Mouse (Mus musculus) lung, embryonic 14.5 days (tissue): ENCODE measurements around the gene 1700017B05Rik. TPM values are rescaled to one million over a fixed set of nuclear protein-coding genes. Genes with fewer than 3 reads are reported as not detected.

Experiments
- ATAC-seq: fragments of 200-750 bp; cut with Nextera tagmentation; 2 replicates; pipeline ENCODE4 v1.8.0; 2017; ENCODE audit warnings: mild to moderate bottlenecking, moderate TSS enrichment, moderate library complexity; ENCODE audit not compliant: insufficient read depth
- DNase-seq: peaks from one replicate; pipeline ENCODE4 v3.0.0-alpha.2; 2015
- H3K27ac ChIP-seq: fragments of 300-500 bp; sonication (generic); 2 replicates; pipeline ENCODE4 v1.5.1; 2014; ENCODE audit warnings: low read depth, mild to moderate bottlenecking, moderate library complexity
- H3K27me3 ChIP-seq: fragments of 300-500 bp; sonication (generic); 2 replicates; pipeline ENCODE4 v1.6.1; 2014; ENCODE audit warnings: low read length, control low read depth; ENCODE audit not compliant: insufficient read depth
- H3K36me3 ChIP-seq: fragments of 300-500 bp; sonication (generic); 2 replicates; pipeline ENCODE4 v1.6.1; 2014; ENCODE audit warnings: control low read depth; ENCODE audit not compliant: insufficient read depth
- H3K4me1 ChIP-seq: fragments of 300-500 bp; sonication (generic); 2 replicates; pipeline ENCODE4 v1.6.1; 2014; ENCODE audit warnings: antibody characterized with exemption, control low read depth; ENCODE audit not compliant: insufficient read depth
- H3K4me2 ChIP-seq: fragments of 300-500 bp; sonication (generic); 2 replicates; pipeline ENCODE4 v1.6.1; 2014; ENCODE audit warnings: mild to moderate bottlenecking
- H3K4me3 ChIP-seq: fragments of 300-500 bp; sonication (generic); 2 replicates; pipeline ENCODE4 v1.5.1; 2014; ENCODE audit warnings: low read depth, low read length
- H3K9ac ChIP-seq: fragments of 300-500 bp; sonication (generic); 2 replicates; pipeline ENCODE4 v1.6.1; 2014
- H3K9me3 ChIP-seq: fragments of 300-500 bp; sonication (generic); 2 replicates; pipeline ENCODE4 v1.6.1; 2016; ENCODE audit warnings: low read depth, low read length, control low read depth
- CTCF ChIP-seq: IDR thresholded peaks from 2 replicates; pipeline ENCODE4 v1.5.1; 2016; ENCODE audit warnings: antibody characterized with exemption, low read depth
- WGBS: fragments of 180-500 bp; shearing (Covaris S2); extraction: QIAGEN DNeasy Blood & Tissue Kit; methylation state at CpG from one replicate; pipeline ENCODE4 v1.1.7; 2014; 5-methylcytosine and 5-hydroxymethylcytosine counted together
- polyA plus RNA-seq: library from polyadenylated mRNA; unstranded; fragments of >200 nt; fragmentation: Nextera tagmentation; extraction: Ambion mirVana; gene quantifications from 2 replicates; pipeline ENCODE4 v1.2.1, GENCODE M21; 2014

Gene 1700017B05Rik
- polyA plus RNA-seq, 1 experiment from 2014 or later, result 25.6 TPM

- H3K4me3 ChIP-seq, result no peak overlapping the region
- 0 out of 2 replicates have a peak, but pooled peaks cover 4% of the 10 kb centered on the region for H3K27me3 ChIP-seq
- no peak overlapping the region for H3K27ac ChIP-seq
- no peak for TF ChIP-seq CTCF
- H3K9ac ChIP-seq, result no peak overlapping the region
- ATAC-seq (no peak), DNase-seq (no peak)
- no peaks in the 10 kb centered on the region for H3K36me3 ChIP-seq
- no peaks in the 10 kb centered on the region for H3K9me3 ChIP-seq
- 23% methylated on average over 10 of the region's 10 CpGs for WGBS
- no peak overlapping the region for H3K4me2 ChIP-seq
- H3K4me1 ChIP-seq, result peaks cover 10% of the 10 kb centered on the region; the same call in 1 of the 2 replicates
Measured at GRCm38 (mm10) chr9:57268078-57268477, 5.7 kb upstream of the 1700017B05Rik start.

GRCm38 (mm10) chr9:57267421-57267820 is 5.0 kb upstream of the 1700017B05Rik start:
- Histone ChIP-seq H3K9ac (no peak overlapping the region), H3K4me2 (no peak overlapping the region), H3K9me3 (no peaks in the 10 kb centered on the region), H3K36me3 (no peaks in the 10 kb centered on the region), H3K27ac (no peak overlapping the region), H3K4me1 (peaks cover 9% of the 10 kb centered on the region; the same call in 1 of the 2 replicates), H3K27me3 (0 out of 2 replicates have a peak, but pooled peaks cover 4% of the 10 kb centered on the region), H3K4me3 (no peak overlapping the region)
- WGBS, result 46% methylated on average over 5 of the region's 5 CpGs
- no peak for TF ChIP-seq CTCF
- ATAC-seq (no peak), DNase-seq (no peak)

- TF ChIP-seq CTCF, result no peak
- ATAC-seq, result no peak
- DNase-seq, result peak; percentile 37
- 20% methylated on average over 5 of the region's 5 CpGs for WGBS
- H3K4me2 ChIP-seq, result no peak overlapping the region
- no peak overlapping the region for H3K27ac ChIP-seq
- H3K9me3 ChIP-seq, result no peaks in the 10 kb centered on the region
- H3K9ac ChIP-seq, result no peak overlapping the region
- no peak overlapping the region for H3K4me3 ChIP-seq
- H3K36me3 ChIP-seq, result no peaks in the 10 kb centered on the region
- H3K27me3 ChIP-seq, result 0 out of 2 replicates have a peak, but pooled peaks cover 4% of the 10 kb centered on the region
- peaks cover 6% of the 10 kb centered on the region for H3K4me1 ChIP-seq
Measured at GRCm38 (mm10) chr9:57265125-57265524, 2.7 kb upstream of the 1700017B05Rik start.

- DNase-seq, result no peak
- Histone ChIP-seq H3K4me1 (no peaks in the 10 kb centered on the region; the same call in 1 of the 2 replicates), H3K36me3 (peaks cover 9% of the 10 kb centered on the region), H3K27ac (peak overlapping the region; percentile 77; the same call in 1 of the 2 replicates), H3K27me3 (0 out of 2 replicates have a peak, but pooled peaks cover 4% of the 10 kb centered on the region), H3K9me3 (no peaks in the 10 kb centered on the region), H3K4me3 (peak overlapping the region; percentile 84), H3K4me2 (peak overlapping the region; percentile 98), H3K9ac (peak overlapping the region; percentile 93)
- WGBS, result 52% methylated on average over 13 of the region's 13 CpGs
- no peak for ATAC-seq
- TF ChIP-seq CTCF, result no peak
Measured at GRCm38 (mm10) chr9:57262795-57263684, 628 bp upstream of the 1700017B05Rik start.

GRCm38 (mm10) chr9:57261516-57261912 is 898 bp downstream of the 1700017B05Rik start:
- Histone ChIP-seq H3K27me3 (0 out of 2 replicates have a peak, but pooled peaks cover 4% of the 10 kb centered on the region), H3K36me3 (peaks cover 25% of the 10 kb centered on the region), H3K4me3 (peak overlapping the region; percentile 84), H3K9me3 (no peaks in the 10 kb centered on the region), H3K9ac (peak overlapping the region; percentile 93), H3K4me2 (peak overlapping the region; percentile 98), H3K27ac (peak overlapping the region; percentile 77; the same call in 1 of the 2 replicates), H3K4me1 (no peaks in the 10 kb centered on the region; the same call in 1 of the 2 replicates)
- ATAC-seq (peak; percentile 32), DNase-seq (peak; percentile 70)
- TF ChIP-seq CTCF, result no peak
- under 1% methylated on average over 26 of the region's 26 CpGs for WGBS

- peak overlapping the region; percentile 98 for H3K4me2 ChIP-seq
- peaks cover 30% of the 10 kb centered on the region for H3K36me3 ChIP-seq
- no peak overlapping the region for H3K27ac ChIP-seq
- DNase-seq, result peak; percentile 46
- ATAC-seq, result no peak
- H3K4me1 ChIP-seq, result no peaks in the 10 kb centered on the region; the same call in 1 of the 2 replicates
- no peak for TF ChIP-seq CTCF
- peak overlapping the region; percentile 84 for H3K4me3 ChIP-seq
- WGBS, result 13% methylated on average over 12 of the region's 12 CpGs
- H3K27me3 ChIP-seq, result no peaks in the 10 kb centered on the region
- peak overlapping the region; percentile 93 for H3K9ac ChIP-seq
- no peaks in the 10 kb centered on the region for H3K9me3 ChIP-seq
Measured at GRCm38 (mm10) chr9:57260940-57261339, 1.5 kb downstream of the 1700017B05Rik start.

GRCm38 (mm10) chr9:57259736-57260135 is 2.7 kb downstream of the 1700017B05Rik start:
- no peaks in the 10 kb centered on the region for H3K27me3 ChIP-seq
- peak; percentile 98 for DNase-seq
- 5% methylated on average over 3 of the region's 3 CpGs for WGBS
- H3K4me1 ChIP-seq, result no peaks in the 10 kb centered on the region; the same call in 1 of the 2 replicates
- ATAC-seq, result peak; percentile 36
- H3K4me3 ChIP-seq, result no peak overlapping the region
- peaks cover 42% of the 10 kb centered on the region for H3K36me3 ChIP-seq
- no peaks in the 10 kb centered on the region for H3K9me3 ChIP-seq
- H3K4me2 ChIP-seq, result peak overlapping the region; percentile 98
- TF ChIP-seq CTCF, result peak; percentile 99
- no peak overlapping the region for H3K9ac ChIP-seq
- H3K27ac ChIP-seq, result no peak overlapping the region
